Mouse (Mus musculus) stomach, postnatal 0 days (tissue): Measurements from ENCODE around the gene Sipa1l1.

ENCODE experiments used
- CTCF ChIP-seq: IDR thresholded peaks from 2 replicates; pipeline ENCODE4 v1.5.1; 2016; ENCODE audit warnings: antibody characterized with exemption, low read depth, mild to moderate bottlenecking, moderate library complexity
- EP300 ChIP-seq: optimal IDR thresholded peaks from 2 replicates; pipeline ENCODE3; 2016; ENCODE audit warnings: antibody characterized with exemption

GRCm38 (mm10) chr12:82298662-82299460 lies 129.7 kb downstream of the Sipa1l1 start:
- no peak for TF ChIP-seq CTCF
- no peak for TF ChIP-seq EP300
